Comparison of ENCODE assay signal across 11 mouse cellular contexts in the genomic region with DNA sequence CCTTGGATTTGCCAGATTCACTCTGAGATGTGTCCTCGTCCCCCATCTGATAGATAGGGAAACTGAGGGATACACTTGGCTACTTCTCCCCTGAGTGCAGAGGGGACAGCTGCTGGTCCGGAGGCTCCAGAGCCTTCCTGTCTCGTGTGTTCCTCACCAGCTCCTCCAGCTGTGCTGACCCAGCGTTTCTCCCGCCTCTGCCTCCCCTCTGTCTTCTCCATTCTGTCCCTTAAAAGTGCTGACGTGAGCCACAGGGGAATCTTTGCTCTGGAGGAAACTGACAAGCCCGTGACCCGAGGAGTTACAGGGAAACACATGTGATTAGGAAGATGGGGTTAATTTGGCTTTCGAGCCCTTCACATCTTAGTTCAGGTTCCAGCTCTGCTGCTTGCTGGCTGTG. TPM values are rescaled to one million over a fixed set of nuclear protein-coding genes. Genes with fewer than 3 reads are reported as not detected.
DNase-seq lines count a peak whose midpoint lies in the region; ATAC-seq and TF ChIP-seq lines count a peak whose summit lies in the region.
"Had no signal": no experiment of that assay in that cellular context is flagged by ENCODE, and none has a peak within 500 bp of the region (broad histone marks: within the 10 kb centered on the region; RNA-seq: fewer than 3 reads in every experiment).

No protein-coding gene starts in this region.

- H3K27ac ChIP-seq in heart, adult 2 months: no peak overlapping the region
- no peak overlapping the region for H3K27ac ChIP-seq in heart, embryonic 12.5 days (ENCODE audit: poor library complexity, severe bottlenecking)
- H3K27ac ChIP-seq in midbrain, embryonic 11.5 days (ENCODE audit: low read depth, low read length): no peak overlapping the region
- H3K27ac ChIP-seq: kidney, postnatal 0 days had no signal

- no peak overlapping the region for H3K4me3 ChIP-seq in heart, adult 2 months
- no peak overlapping the region for H3K4me3 ChIP-seq in heart, embryonic 12.5 days
- no peak overlapping the region for H3K4me3 ChIP-seq in midbrain, embryonic 11.5 days (ENCODE audit: low read depth, low read length)

- no peak overlapping the region for H3K9ac ChIP-seq in heart, adult 2 months (ENCODE audit: low read depth, low read length)
- no peak overlapping the region for H3K9ac ChIP-seq in heart, embryonic 12.5 days
- no peak overlapping the region for H3K9ac ChIP-seq in midbrain, embryonic 11.5 days (ENCODE audit: low read length)

- no peak for ATAC-seq in heart, embryonic 12.5 days (ENCODE audit: insufficient number of reproducible peaks, low FRiP score)
- no peak for ATAC-seq in midbrain, embryonic 11.5 days (ENCODE audit: low FRiP score)
- ATAC-seq: CD4-positive, CD25-positive, alpha-beta regulatory T cell, adult 4 months had no signal

- TF ChIP-seq CTCF in heart, adult 2 months (IDR thresholded peaks at IDR 0.05): no peak

- TF ChIP-seq POLR2A in heart, adult 2 months (IDR thresholded peaks at IDR 0.05; ENCODE audit: insufficient read depth, low read depth, low read length): no peak

- H3K9me3 ChIP-seq in heart, embryonic 12.5 days (replicated peaks): no peaks in the 10 kb centered on the region
- H3K9me3 ChIP-seq in midbrain, embryonic 11.5 days (ENCODE audit: control insufficient read depth, low read length): no peaks in the 10 kb centered on the region

- 35% methylated on average over 9 of the region's 9 CpGs for WGBS in heart, adult 2 months
- 31% methylated on average over 9 of the region's 9 CpGs for WGBS in heart, embryonic 12.5 days
- 63% methylated on average over 9 of the region's 9 CpGs for WGBS in midbrain, embryonic 11.5 days

- no peaks in the 10 kb centered on the region for H3K4me1 ChIP-seq in heart, adult 2 months (ENCODE audit: control insufficient read depth, insufficient read depth, low read length)
- H3K4me1 ChIP-seq in heart, embryonic 12.5 days (replicated peaks): peaks cover 9% of the 10 kb centered on the region
- no peaks in the 10 kb centered on the region for H3K4me1 ChIP-seq in midbrain, embryonic 11.5 days (ENCODE audit: control insufficient read depth, insufficient read depth, low read length)

- no peaks in the 10 kb centered on the region for H3K27me3 ChIP-seq in heart, adult 2 months (ENCODE audit: control insufficient read depth, insufficient read depth, low read length)
- H3K27me3 ChIP-seq in heart, embryonic 12.5 days (replicated peaks): peaks cover 6% of the 10 kb centered on the region; the same call in 1 of the 2 replicates
- H3K27me3 ChIP-seq in midbrain, embryonic 11.5 days (ENCODE audit: control insufficient read depth, insufficient read depth, low read length): no peaks in the 10 kb centered on the region

- no peak for TF ChIP-seq EP300 in heart, adult 2 months (IDR thresholded peaks at IDR 0.05; ENCODE audit: insufficient read depth, low read depth, low read length)

- no peaks in the 10 kb centered on the region for H3K36me3 ChIP-seq in heart, adult 2 months (ENCODE audit: control insufficient read depth, insufficient read depth, low read length)
- no peaks in the 10 kb centered on the region for H3K36me3 ChIP-seq in heart, embryonic 12.5 days
- H3K36me3 ChIP-seq in midbrain, embryonic 11.5 days (ENCODE audit: control insufficient read depth, insufficient read depth, low read length): no peaks in the 10 kb centered on the region

- peak; percentile 35 to 65 for DNase-seq in heart, adult 2 months
- DNase-seq in brain, adult 2 months (ENCODE audit: low read depth, low spot score): peak; percentile 55
- peak; percentile 53 for DNase-seq in heart, adult 8-10 months (ENCODE audit: low spot score)
- peak; percentile 3 to 13 for DNase-seq in layer of hippocampus, postnatal 36 days
- no peak for DNase-seq in midbrain, embryonic 11.5 days (ENCODE audit: low spot score, missing footprints)
- no peak for DNase-seq in MN1 (ENCODE audit: low spot score)
- no peak for DNase-seq in ovary, adult 18-20 months (ENCODE audit: low spot score)

- H3K79me2 ChIP-seq in heart, adult 2 months (replicated peaks; ENCODE audit: control insufficient read depth, insufficient read depth, low read length): no peaks in the 10 kb centered on the region

- no peak overlapping the region for H3K4me2 ChIP-seq in heart, embryonic 12.5 days
- H3K4me2 ChIP-seq in midbrain, embryonic 11.5 days: no peak overlapping the region

- intact Hi-C loops in heart, adult 2 months (cut with DNase I): no loop called here

RNA-seq across cellular contexts. Expression of a gene that starts 39.4 kb away (rescaled TPM):
- total RNA-seq in heart, adult 2 months (2021): not detected
- not detected in 2 replicates for polyA plus RNA-seq in heart, adult 2 months (2012; rRNA removed)
- not detected in 2 replicates for polyA plus RNA-seq in heart, embryonic 12.5 days (2016; fragmentation: Nextera tagmentation; extraction: Ambion mirVana)
- not detected for total RNA-seq in heart, adult 8-10 months (2022)
- total RNA-seq in layer of hippocampus, postnatal 36 days (2021): not detected
- not detected in 2 replicates for polyA plus RNA-seq in midbrain, embryonic 11.5 days (2014; fragmentation: Nextera tagmentation; extraction: Ambion mirVana)
- polyA plus RNA-seq: CD4-positive, CD25-positive, alpha-beta regulatory T cell, adult 4 months; kidney, postnatal 0 days; liver, embryonic 16.5 days had no signal

RNA-seq across cellular contexts. Expression of a gene that starts 42.5 kb away (rescaled TPM):
- total RNA-seq in heart, adult 2 months (2021): under 1 TPM; 0.31 to 0.34 TPM
- 0.15 and 0.29 TPM in 2 replicates for polyA plus RNA-seq in heart, adult 2 months (2012; rRNA removed)
- polyA plus RNA-seq in heart, embryonic 12.5 days (2016; fragmentation: Nextera tagmentation; extraction: Ambion mirVana): 0.15 and 0.17 TPM in 2 replicates
- total RNA-seq in heart, adult 8-10 months (2022): 1 to 10 TPM in 1 of 4 experiments, under 1 TPM in 3; 0.75 to 1.2 (median 0.97) TPM
- total RNA-seq in layer of hippocampus, postnatal 36 days (2021): under 1 TPM; 0.55 to 0.88 TPM
- polyA plus RNA-seq in midbrain, embryonic 11.5 days (2014; fragmentation: Nextera tagmentation; extraction: Ambion mirVana): 3.9 and 4.4 TPM in 2 replicates
- polyA plus RNA-seq: CD4-positive, CD25-positive, alpha-beta regulatory T cell, adult 4 months had no signal

Comparison
In these comparisons a context has a peak if more than half of its experiments do, and no peak if none do; other contexts are left out.
1. DNase-seq: peak in heart, adult 2 months (2 of 2), brain, adult 2 months (single experiment), heart, adult 8-10 months (single experiment) and layer of hippocampus, postnatal 36 days (2 of 2); none in midbrain, embryonic 11.5 days (single experiment), MN1 (single experiment) and ovary, adult 18-20 months (single experiment).